Mouse (Mus musculus) limb, embryonic 10.5 days (tissue): ENCODE measurements at regions not wholly inside any gene's neighbourhood (a gene's known extent, or its start where the extent isn't known, plus 50 kb on each side); places are given as distances from the start of the nearest gene placed in this dataset.

Experiments
- DNase-seq: peaks from one replicate; pipeline ENCODE4 v3.0.0-alpha.2; 2017; ENCODE audit warnings: low spot score
- H3K27ac ChIP-seq: fragments of 300-500 bp; sonication (generic); 2 replicates; pipeline ENCODE4 v1.5.1; 2016; ENCODE audit warnings: mild to moderate bottlenecking
- H3K27me3 ChIP-seq: fragments of 300-500 bp; sonication (generic); 2 replicates; pipeline ENCODE4 v1.6.1; 2016; ENCODE audit warnings: low read depth, mild to moderate bottlenecking; ENCODE audit not compliant: poor library complexity, severe bottlenecking
- H3K36me3 ChIP-seq: fragments of 300-500 bp; sonication (generic); 2 replicates; pipeline ENCODE4 v1.6.1; 2016; ENCODE audit warnings: mild to moderate bottlenecking, moderate library complexity
- H3K4me1 ChIP-seq: fragments of 300-500 bp; sonication (generic); 2 replicates; pipeline ENCODE4 v1.6.1; 2016
- H3K4me3 ChIP-seq: fragments of 300-500 bp; sonication (generic); 2 replicates; pipeline ENCODE4 v1.5.1; 2016; ENCODE audit warnings: mild to moderate bottlenecking, moderate library complexity
- H3K9me3 ChIP-seq: fragments of 300-500 bp; sonication (generic); replicated peaks from 2 replicates; pipeline ENCODE4 v1.6.1; 2016; ENCODE audit warnings: mild to moderate bottlenecking
- WGBS: fragments of 180-500 bp; shearing (Covaris S2); methylation state at CpG from one replicate; pipeline ENCODE4 v1.1.7; 2016; 5-methylcytosine and 5-hydroxymethylcytosine counted together

DNA sequence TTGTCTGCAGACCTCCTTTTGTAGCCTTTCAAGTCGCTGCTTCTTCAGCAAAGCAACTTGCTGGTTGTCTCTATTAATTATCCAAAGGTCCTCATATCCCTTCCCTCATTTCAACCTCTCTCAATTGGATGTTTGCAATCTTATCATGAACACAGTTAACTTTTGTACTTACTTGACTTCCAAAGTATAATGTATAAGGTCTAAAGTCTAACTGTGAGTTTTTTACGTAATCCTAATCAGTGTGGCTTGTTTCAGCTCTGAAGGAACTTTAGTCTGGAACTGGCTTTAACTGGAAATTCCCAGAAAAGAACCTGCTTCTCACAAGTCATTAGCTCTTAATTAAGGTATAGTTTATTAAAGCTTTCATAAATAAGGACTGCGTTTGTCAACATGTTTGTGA lies 467.6 kb downstream of the Ppargc1a start:
- no peaks in the 10 kb centered on the region for H3K36me3 ChIP-seq
- no peak for DNase-seq
- WGBS = 84% methylated on average over 3 of the region's 3 CpGs
- H3K27ac ChIP-seq = no peak overlapping the region
- no peaks in the 10 kb centered on the region for H3K27me3 ChIP-seq
- no peak overlapping the region for H3K4me3 ChIP-seq
- no peaks in the 10 kb centered on the region for H3K4me1 ChIP-seq
- H3K9me3 ChIP-seq = no peaks in the 10 kb centered on the region

GRCm38 (mm10) chr5:51072674-51073468 lies 494.7 kb downstream of the Ppargc1a start:
- WGBS = 77% methylated on average over 8 of the region's 8 CpGs
- Histone ChIP-seq H3K9me3 (no peaks in the 10 kb centered on the region), H3K36me3 (no peaks in the 10 kb centered on the region), H3K4me3 (no peak overlapping the region), H3K27me3 (no peaks in the 10 kb centered on the region), H3K27ac (no peak overlapping the region), H3K4me1 (no peaks in the 10 kb centered on the region)
- no peak for DNase-seq

DNA sequence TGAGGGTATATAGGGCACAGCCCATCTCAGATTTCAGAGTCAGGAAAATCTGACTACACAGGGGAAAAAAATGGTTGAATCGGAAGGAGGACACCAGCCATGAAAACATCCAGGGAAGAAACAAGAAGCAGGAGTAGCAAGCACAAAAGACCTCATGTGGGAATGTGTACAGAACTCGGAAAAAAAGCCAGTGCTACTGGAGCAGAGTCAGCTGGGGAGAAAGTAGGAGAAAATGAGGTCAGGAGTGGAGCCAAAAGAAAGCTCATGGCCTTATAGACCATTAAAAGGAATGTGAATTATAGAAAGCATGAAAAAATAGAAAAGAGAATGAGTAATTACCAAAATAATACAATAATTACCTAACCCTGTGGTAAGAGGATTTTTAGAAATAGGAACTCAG lies 495.4 kb downstream of the Ppargc1a start:
- no peaks in the 10 kb centered on the region for H3K36me3 ChIP-seq
- H3K27ac ChIP-seq = no peak overlapping the region
- H3K4me1 ChIP-seq = no peaks in the 10 kb centered on the region
- H3K4me3 ChIP-seq = no peak overlapping the region
- WGBS = 88% methylated on average over 2 of the region's 2 CpGs
- H3K9me3 ChIP-seq = no peaks in the 10 kb centered on the region
- no peaks in the 10 kb centered on the region for H3K27me3 ChIP-seq
- DNase-seq = no peak

- Histone ChIP-seq H3K4me3 (no peak overlapping the region), H3K36me3 (no peaks in the 10 kb centered on the region), H3K9me3 (no peaks in the 10 kb centered on the region), H3K4me1 (no peaks in the 10 kb centered on the region), H3K27ac (no peak overlapping the region), H3K27me3 (no peaks in the 10 kb centered on the region)
- WGBS = 77% methylated on average over 1 of the region's 1 CpGs
- DNase-seq = no peak
These were observed 497.9 kb downstream of the Ppargc1a start for GRCm38 (mm10) chr5:51069668-51070067.

DNA sequence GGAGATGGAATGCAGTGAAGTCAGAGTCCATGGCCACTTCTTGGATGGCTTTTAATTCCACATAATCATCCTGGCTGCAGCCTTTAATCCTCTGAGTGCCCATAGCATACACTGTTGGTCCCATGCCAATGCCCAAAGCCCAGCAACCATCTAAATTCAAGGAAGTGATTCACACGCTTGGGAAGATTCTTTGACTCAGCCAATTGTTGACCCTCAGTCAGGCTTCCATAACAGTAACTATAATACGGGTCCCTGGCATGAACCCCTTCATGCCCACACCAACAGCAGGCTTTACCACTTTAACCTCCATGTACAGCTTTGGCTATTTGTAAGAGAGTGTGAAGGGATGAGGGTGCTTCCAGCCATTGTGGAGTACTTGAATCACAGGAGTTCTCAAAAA lies 521.7 kb downstream of the Ppargc1a start:
- 90% methylated on average over 2 of the region's 2 CpGs for WGBS
- H3K27ac ChIP-seq = no peak overlapping the region
- no peak overlapping the region for H3K4me3 ChIP-seq
- no peaks in the 10 kb centered on the region for H3K9me3 ChIP-seq
- DNase-seq = no peak
- H3K27me3 ChIP-seq = no peaks in the 10 kb centered on the region
- H3K36me3 ChIP-seq = no peaks in the 10 kb centered on the region
- peaks cover 2% of the 10 kb centered on the region; the same call in 1 of the 2 replicates for H3K4me1 ChIP-seq

DNA sequence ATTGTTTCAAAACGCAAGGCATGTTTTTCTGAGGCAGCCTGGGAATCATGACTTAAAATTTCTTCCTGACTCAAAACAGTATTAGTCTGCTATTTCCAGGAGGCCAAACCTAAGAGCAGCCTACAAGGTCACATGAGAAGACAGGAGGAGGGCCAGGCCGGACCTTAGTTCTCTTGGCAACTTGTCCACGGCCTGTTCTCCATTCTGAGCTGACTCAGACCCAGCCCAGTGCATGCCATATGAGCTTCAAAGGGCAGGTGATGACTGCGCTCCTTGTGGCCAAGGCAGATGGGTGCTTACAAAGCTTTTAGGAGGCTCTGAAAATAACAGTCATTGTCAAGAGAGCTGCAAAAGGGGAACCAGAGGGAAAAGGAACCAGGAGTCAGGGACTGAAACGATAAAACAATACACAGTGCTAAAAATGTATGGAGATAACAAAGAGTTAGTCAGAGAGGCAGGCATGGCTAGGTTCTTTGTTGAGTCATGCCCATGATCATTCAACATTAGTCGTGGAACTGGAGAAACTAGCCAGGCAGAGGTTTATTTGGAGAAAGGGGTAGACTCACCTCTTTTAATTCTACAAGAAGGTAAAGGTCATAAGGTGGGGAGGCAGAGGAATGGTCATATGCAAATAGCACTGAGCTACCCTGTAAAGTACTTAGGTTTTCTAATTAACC lies 525.8 kb downstream of the Ppargc1a start:
- Histone ChIP-seq H3K4me3 (no peak overlapping the region), H3K9me3 (no peaks in the 10 kb centered on the region), H3K27ac (no peak overlapping the region), H3K4me1 (peaks cover 4% of the 10 kb centered on the region; the same call in 1 of the 2 replicates), H3K27me3 (no peaks in the 10 kb centered on the region), H3K36me3 (no peaks in the 10 kb centered on the region)
- DNase-seq = no peak
- 93% methylated on average over 6 of the region's 6 CpGs for WGBS

DNA sequence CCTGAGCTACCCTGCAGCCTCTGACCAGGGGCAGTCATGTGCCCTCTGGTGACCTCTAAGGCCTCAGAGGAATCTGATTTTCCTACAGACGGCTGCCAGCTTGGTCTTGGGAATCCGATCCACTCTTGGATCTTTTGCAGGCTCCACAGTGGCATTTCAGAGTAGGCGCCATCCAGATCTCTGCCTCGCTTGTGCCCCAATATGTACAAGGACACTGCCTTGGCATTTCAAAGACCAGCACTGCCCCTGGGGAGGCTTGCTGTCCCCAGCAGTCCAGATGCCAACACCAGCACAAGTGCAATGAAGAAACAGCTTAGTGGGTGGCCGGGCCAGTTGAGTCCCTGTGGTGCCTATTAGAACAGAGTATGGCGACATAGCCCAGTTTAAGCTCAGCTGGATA lies 526.6 kb downstream of the Ppargc1a start:
- Histone ChIP-seq H3K4me1 (peaks cover 4% of the 10 kb centered on the region; the same call in 1 of the 2 replicates), H3K36me3 (no peaks in the 10 kb centered on the region), H3K9me3 (no peaks in the 10 kb centered on the region), H3K27me3 (no peaks in the 10 kb centered on the region), H3K27ac (peak overlapping the region; percentile 30; the same call in 1 of the 2 replicates), H3K4me3 (no peak overlapping the region)
- 79% methylated on average over 6 of the region's 6 CpGs for WGBS
- DNase-seq = no peak

- H3K27me3 ChIP-seq = no peaks in the 10 kb centered on the region
- DNase-seq = no peak
- peaks cover 4% of the 10 kb centered on the region; the same call in 1 of the 2 replicates for H3K4me1 ChIP-seq
- no peaks in the 10 kb centered on the region for H3K36me3 ChIP-seq
- 84% methylated on average over 6 of the region's 6 CpGs for WGBS
- no peaks in the 10 kb centered on the region for H3K9me3 ChIP-seq
- no peak overlapping the region for H3K4me3 ChIP-seq
- H3K27ac ChIP-seq = no peak overlapping the region; the same call in 1 of the 2 replicates
These were observed 527.1 kb downstream of the Ppargc1a start for GRCm38 (mm10) chr5:51040463-51040862.

- no peaks in the 10 kb centered on the region for H3K9me3 ChIP-seq
- H3K4me3 ChIP-seq = no peak overlapping the region
- no peaks in the 10 kb centered on the region for H3K27me3 ChIP-seq
- H3K36me3 ChIP-seq = no peaks in the 10 kb centered on the region
- no peak overlapping the region; the same call in 1 of the 2 replicates for H3K27ac ChIP-seq
- DNase-seq = no peak
- WGBS = 85% methylated on average over 5 of the region's 5 CpGs
- H3K4me1 ChIP-seq = peaks cover 4% of the 10 kb centered on the region; the same call in 1 of the 2 replicates
These were observed 527.8 kb downstream of the Ppargc1a start for GRCm38 (mm10) chr5:51039713-51040178.

- Histone ChIP-seq H3K9me3 (no peaks in the 10 kb centered on the region), H3K27ac (no peak overlapping the region), H3K36me3 (no peaks in the 10 kb centered on the region), H3K27me3 (no peaks in the 10 kb centered on the region), H3K4me1 (peaks cover 4% of the 10 kb centered on the region; the same call in 1 of the 2 replicates), H3K4me3 (no peak overlapping the region)
- 81% methylated on average over 2 of the region's 2 CpGs for WGBS
- DNase-seq = no peak
These were observed 531.0 kb downstream of the Ppargc1a start for GRCm38 (mm10) chr5:51036450-51036990.

GRCm38 (mm10) chr5:51028966-51029365 lies 538.6 kb downstream of the Ppargc1a start:
- no peak overlapping the region for H3K4me3 ChIP-seq
- DNase-seq = no peak
- H3K27ac ChIP-seq = no peak overlapping the region
- no peaks in the 10 kb centered on the region for H3K4me1 ChIP-seq
- no peaks in the 10 kb centered on the region for H3K27me3 ChIP-seq
- H3K36me3 ChIP-seq = no peaks in the 10 kb centered on the region
- no peaks in the 10 kb centered on the region for H3K9me3 ChIP-seq
- WGBS = 85% methylated on average over 4 of the region's 4 CpGs

DNA sequence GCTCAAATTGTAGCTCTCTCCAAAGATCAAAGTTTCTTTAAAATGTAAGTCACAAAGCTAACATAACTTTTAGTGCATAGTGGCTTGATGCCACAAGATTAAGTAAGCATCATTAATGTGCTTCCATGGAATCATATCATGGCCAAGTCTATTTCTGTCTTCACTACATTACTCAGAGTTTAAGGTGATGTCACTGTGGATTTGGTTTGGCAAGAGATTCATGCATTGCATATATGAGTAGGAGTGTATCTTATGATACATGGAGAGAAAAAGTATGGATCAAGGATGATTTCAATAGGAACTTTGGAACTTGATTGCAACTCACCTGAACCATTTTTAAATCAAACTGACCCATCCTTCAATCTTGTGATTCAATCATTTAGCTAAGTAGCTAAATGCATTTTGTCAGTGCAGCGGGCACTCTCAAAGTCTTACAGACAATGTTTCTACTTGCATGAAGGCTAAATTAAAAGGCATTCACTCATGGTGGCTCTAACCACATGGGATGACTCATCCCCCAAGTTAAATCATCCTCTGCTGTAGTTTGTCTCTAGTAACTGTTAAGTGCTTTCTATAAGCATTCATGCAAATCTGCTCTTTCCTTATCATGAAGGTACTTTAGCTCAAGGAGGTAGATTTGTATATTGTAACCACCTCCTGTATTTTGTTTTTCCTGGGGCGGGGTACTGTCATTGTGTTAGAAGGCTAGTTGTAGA lies 576.5 kb downstream of the Ppargc1a start:
- H3K4me3 ChIP-seq = no peak overlapping the region
- H3K27ac ChIP-seq = no peak overlapping the region
- 94% methylated on average over 2 of the region's 2 CpGs for whole genome bisulfite sequencing
- H3K36me3 ChIP-seq = no peaks in the 10 kb centered on the region
- no peak for DNase-seq
- H3K27me3 ChIP-seq = no peaks in the 10 kb centered on the region
- H3K9me3 ChIP-seq = no peaks in the 10 kb centered on the region
- H3K4me1 ChIP-seq = no peaks in the 10 kb centered on the region
